Mouse (Mus musculus): ENCODE data around the gene Klhl22. TPM values are rescaled to one million over a fixed set of nuclear protein-coding genes. Genes with fewer than 3 reads are reported as not detected.
"Not testable (repeated sequence)": the region's sequence is repeated elsewhere in the genome, so short reads cannot be mapped to it uniquely, and the experiment has no call there.

The Klhl22 gene
- total RNA-seq (2021), result 10 to 100 TPM; 29.8 to 38.3 TPM
- long read RNA-seq, experiment 1, transcript Klhl22-207 (7 exons, 2,544 nt), result major isoform, 9 of 48 reads
- long read RNA-seq, experiment 1, partial matches to known transcripts, result 4 of 48 reads
- long read RNA-seq, experiment 1, other reads (novel, unspliced or antisense), result 34 of 48 reads
- long read RNA-seq, experiment 2, transcript Klhl22-207 (7 exons, 2,544 nt), result major isoform, 7 of 94 reads
- long read RNA-seq, experiment 2, partial matches to known transcripts, result 24 of 94 reads
- long read RNA-seq, experiment 2, other reads (novel, unspliced or antisense), result 63 of 94 reads

GRCm38 (mm10) chr16:17759344-17759773 lies at the start of gene Klhl22:
Gene Klhl22, plus strand, starts transcription at chr16:17759618.
- peak; percentile 94 to 96 for DNase-seq (ENCODE audit: low spot score in 2 of 2)

- no peak for DNase-seq (ENCODE audit: low spot score in 2 of 2)
Observed at GRCm38 (mm10) chr16:17717791-17718190, 41.6 kb upstream of the Klhl22 start.

- DNase-seq (ENCODE audit: low spot score in 2 of 2), result no peak
Observed at GRCm38 (mm10) chr16:17721114-17721808, 38.2 kb upstream of the Klhl22 start.

GRCm38 (mm10) chr16:17721822-17722460 lies 37.5 kb upstream of the Klhl22 start:
- no peak for DNase-seq (ENCODE audit: low spot score in 2 of 2)

- peak; percentile 81 to 83 for DNase-seq (ENCODE audit: low spot score in 2 of 2)
Observed at GRCm38 (mm10) chr16:17722461-17723324, 36.7 kb upstream of the Klhl22 start.

- no peak for DNase-seq (ENCODE audit: low spot score in 2 of 2)
Observed at GRCm38 (mm10) chr16:17723325-17723626, 36.1 kb upstream of the Klhl22 start.

GRCm38 (mm10) chr16:17724448-17724847 lies 35.0 kb upstream of the Klhl22 start:
- no peak for DNase-seq (ENCODE audit: low spot score in 2 of 2)

- DNase-seq (ENCODE audit: low spot score in 2 of 2), result peak in 1 of 2 experiments; percentile 9
Observed at GRCm38 (mm10) chr16:17727179-17727861, 32.1 kb upstream of the Klhl22 start.

GRCm38 (mm10) chr16:17729974-17730373 lies 29.4 kb upstream of the Klhl22 start:
- no peak for DNase-seq (ENCODE audit: low spot score in 2 of 2)

GRCm38 (mm10) chr16:17732021-17732420 lies 27.4 kb upstream of the Klhl22 start:
- no peak for DNase-seq (ENCODE audit: low spot score in 2 of 2)

- DNase-seq (ENCODE audit: low spot score in 2 of 2), result no peak
Observed at GRCm38 (mm10) chr16:17732431-17732830, 27.0 kb upstream of the Klhl22 start.

- DNase-seq (ENCODE audit: low spot score in 2 of 2), result no peak
Observed at GRCm38 (mm10) chr16:17732841-17733340, 26.5 kb upstream of the Klhl22 start, which contains the start of gene Med15. Gene Med15, minus strand, starts transcription at chr16:17732891.

- DNase-seq (ENCODE audit: low spot score in 2 of 2), result no peak
Observed at GRCm38 (mm10) chr16:17733646-17734045, 25.8 kb upstream of the Klhl22 start.

GRCm38 (mm10) chr16:17734872-17735271 lies 24.5 kb upstream of the Klhl22 start:
- not testable (repeated sequence) for DNase-seq (ENCODE audit: low spot score in 2 of 2)

GRCm38 (mm10) chr16:17736156-17736555 lies 23.3 kb upstream of the Klhl22 start:
- DNase-seq (ENCODE audit: low spot score in 2 of 2), result no peak

GRCm38 (mm10) chr16:17740080-17740479 lies 19.3 kb upstream of the Klhl22 start:
- no peak for DNase-seq (ENCODE audit: low spot score in 2 of 2)

GRCm38 (mm10) chr16:17742810-17743209 lies 16.6 kb upstream of the Klhl22 start:
- no peak for DNase-seq (ENCODE audit: low spot score in 2 of 2)

GRCm38 (mm10) chr16:17743279-17743678 lies 16.1 kb upstream of the Klhl22 start:
- peak in 1 of 2 experiments; percentile 15 for DNase-seq (ENCODE audit: low spot score in 2 of 2)

GRCm38 (mm10) chr16:17744536-17744935 lies 14.9 kb upstream of the Klhl22 start:
- no peak for DNase-seq (ENCODE audit: low spot score in 2 of 2)

- DNase-seq (ENCODE audit: low spot score in 2 of 2), result no peak
Observed at GRCm38 (mm10) chr16:17745067-17745466, 14.4 kb upstream of the Klhl22 start.

All from adrenal gland, adult 18-20 months (tissue).